Comparison of ENCODE assay signal across 9 mouse cellular contexts in the genomic region with DNA sequence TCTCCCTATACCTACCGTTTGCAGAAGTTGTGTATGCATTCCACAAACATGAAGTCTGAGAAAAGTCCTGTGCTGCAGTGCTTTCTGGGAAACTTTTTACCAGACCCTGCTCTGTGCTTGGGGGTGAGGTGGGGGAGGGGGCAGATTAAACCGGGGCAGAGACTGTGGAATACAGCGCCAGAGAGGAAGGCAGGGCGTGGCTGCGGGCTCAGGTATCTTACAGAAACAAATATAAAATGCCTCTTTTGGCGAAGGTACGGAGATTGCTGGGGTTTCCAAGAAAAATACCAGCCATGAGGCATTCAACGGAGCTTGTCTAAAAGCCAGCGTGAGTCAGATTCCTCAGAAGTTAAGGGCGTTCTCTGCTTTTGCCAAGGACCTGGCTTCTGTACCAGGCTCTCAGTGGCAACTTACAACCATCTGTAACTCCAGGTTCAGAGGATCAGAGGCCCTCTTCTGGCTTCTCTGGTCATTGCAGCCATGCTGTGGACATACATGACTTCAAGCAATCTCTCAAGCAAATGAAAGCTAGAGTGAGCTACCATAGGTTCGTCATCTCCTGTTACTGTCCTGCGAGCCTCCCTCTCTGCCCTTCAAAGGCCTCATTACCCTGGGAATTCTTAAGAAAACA. TPM values are rescaled to one million over a fixed set of nuclear protein-coding genes. Genes with fewer than 3 reads are reported as not detected.
DNase-seq lines count a peak whose midpoint lies in the region; ATAC-seq and TF ChIP-seq lines count a peak whose summit lies in the region.
"Had no signal": no experiment of that assay in that cellular context is flagged by ENCODE, and none has a peak within 500 bp of the region (broad histone marks: within the 10 kb centered on the region; RNA-seq: fewer than 3 reads in every experiment).

No protein-coding gene starts in this region.

- TF ChIP-seq CTCF in gastrocnemius, adult 2 months (IDR thresholded peaks at IDR 0.05): peak; percentile 41

- no peak overlapping the region for H3K27ac ChIP-seq in gastrocnemius, adult 2 months
- no peak overlapping the region for H3K27ac ChIP-seq in liver, embryonic 13.5 days
- H3K27ac ChIP-seq in stomach, embryonic 15.5 days: peak overlapping the region; percentile 76; the same call in 1 of the 2 replicates
- H3K27ac ChIP-seq: limb, embryonic 12.5 days had no signal

- DNase-seq in gastrocnemius, adult 2 months: peak; percentile 24
- no peak for DNase-seq in gastrocnemius, adult 8-10 months (ENCODE audit: low spot score in 2 of 2)
- peak; percentile 63 to 68 for DNase-seq in B cell, adult 2 months
- DNase-seq in brain, adult 2 months (ENCODE audit: low read depth, low spot score): peak; percentile 72
- peak; percentile 42 to 56 for DNase-seq in heart, postnatal 10 days
- DNase-seq in liver, embryonic 13.5 days: no peak
- no peak for DNase-seq in ovary, adult 18-20 months (ENCODE audit: low spot score)

- intact Hi-C loops in gastrocnemius, adult 2 months (cut with DNase I): loop anchor here (5.0 kb wide), 1 partner anchor 96 kb away; a partner anchor contains a TSS
- intact Hi-C loops in heart, postnatal 10 days (cut with DNase I): loop anchor here (5.0 kb wide), 2 partner anchors 96 to 454 kb away; a partner anchor contains a TSS

- ATAC-seq in liver, embryonic 13.5 days (ENCODE audit: low read depth): no peak
- no peak for ATAC-seq in stomach, embryonic 15.5 days (ENCODE audit: insufficient read depth, low FRiP score, low read depth)

- no peaks in the 10 kb centered on the region for H3K36me3 ChIP-seq in liver, embryonic 13.5 days
- H3K36me3 ChIP-seq in stomach, embryonic 15.5 days: no peaks in the 10 kb centered on the region
- H3K36me3 ChIP-seq: limb, embryonic 12.5 days had no signal

- WGBS in liver, embryonic 13.5 days (ENCODE audit: insufficient replicate concordance): 57% methylated on average over 12 of the region's 12 CpGs
- WGBS in stomach, embryonic 15.5 days: 59% methylated on average over 12 of the region's 12 CpGs

- H3K27me3 ChIP-seq in liver, embryonic 13.5 days: peaks cover 44% of the 10 kb centered on the region
- H3K27me3 ChIP-seq in stomach, embryonic 15.5 days (replicated peaks): no peaks in the 10 kb centered on the region

- H3K9me3 ChIP-seq in liver, embryonic 13.5 days (replicated peaks): no peaks in the 10 kb centered on the region
- H3K9me3 ChIP-seq in stomach, embryonic 15.5 days: no peaks in the 10 kb centered on the region

- H3K4me2 ChIP-seq in liver, embryonic 13.5 days: peak overlapping the region; percentile 86; the same call in 1 of the 2 replicates
- peak overlapping the region; percentile 98 for H3K4me2 ChIP-seq in stomach, embryonic 15.5 days

- no peak overlapping the region for H3K9ac ChIP-seq in liver, embryonic 13.5 days
- no peak overlapping the region for H3K9ac ChIP-seq in stomach, embryonic 15.5 days

- H3K4me3 ChIP-seq in gastrocnemius, adult 2 months: no peak overlapping the region
- H3K4me3 ChIP-seq in liver, embryonic 13.5 days (replicated peaks): no peak overlapping the region
- H3K4me3 ChIP-seq in stomach, embryonic 15.5 days (replicated peaks): 0 out of 2 replicates have a peak overlapping the region, but pooled peaks have one; percentile 7

- peaks cover 29% of the 10 kb centered on the region for H3K4me1 ChIP-seq in liver, embryonic 13.5 days (replicated peaks)
- H3K4me1 ChIP-seq in stomach, embryonic 15.5 days: peaks cover 10% of the 10 kb centered on the region

RNA-seq across cellular contexts. Expression of a gene that starts 1.3 kb away (rescaled TPM):
- 10 to 100 TPM in 1 of 2 experiments, 1 to 10 TPM in 1; 4.5 to 10.8 TPM for total RNA-seq in gastrocnemius, adult 2 months (2021)
- total RNA-seq in gastrocnemius, adult 8-10 months (2022): 1 to 10 TPM; 3.9 to 5.4 (median 4.5) TPM
- total RNA-seq in heart, postnatal 10 days (2021): 10 to 100 TPM; 52.7 to 67.3 TPM
- 0.70 and 0.86 TPM in 2 replicates for polyA plus RNA-seq in liver, embryonic 13.5 days (2015; fragmentation: Nextera tagmentation; extraction: Ambion mirVana)
- polyA plus RNA-seq in stomach, embryonic 15.5 days (2015; fragmentation: Nextera tagmentation; extraction: Ambion mirVana): 8.3 and 9.7 TPM in 2 replicates

Comparison
In these comparisons a context has a peak if more than half of its experiments do, and no peak if none do; other contexts are left out.
1. DNase-seq: peak in gastrocnemius, adult 2 months (single experiment), B cell, adult 2 months (2 of 2), brain, adult 2 months (single experiment) and heart, postnatal 10 days (2 of 2); none in gastrocnemius, adult 8-10 months (0 of 2), liver, embryonic 13.5 days (single experiment) and ovary, adult 18-20 months (single experiment).
2. RNA of a gene that starts 1.3 kb away (total RNA-seq): 52.7 to 67.3 TPM in heart, postnatal 10 days; 4.5 to 10.8 TPM in gastrocnemius, adult 2 months and 3.9 to 5.4 TPM in gastrocnemius, adult 8-10 months; every median in the first group is over 4 times any median in the second.